In genomic region chr15:80092599-80092998, GRCm38 (mm10) we compare ENCODE assay signal across 8 mouse cellular contexts. TPM values are rescaled to one million over a fixed set of nuclear protein-coding genes. Genes with fewer than 3 reads are reported as not detected.
DNase-seq lines count a peak whose midpoint lies in the region; ATAC-seq lines count a peak whose summit lies in the region.

No protein-coding gene starts in this region.

- peaks cover 30% of the 10 kb centered on the region for H3K4me1 ChIP-seq in liver, embryonic 11.5 days (replicated peaks; ENCODE audit: control insufficient read depth, insufficient read depth, low read length)

- DNase-seq in cerebellum, postnatal 4 days (ENCODE audit: low spot score in 2 of 2), result no peak
- DNase-seq in 3T3-L1 (ENCODE audit: low read depth, low spot score), result peak; percentile 72
- DNase-seq in cerebellum, postnatal 25 days, result peak; percentile 89 to 91
- DNase-seq in liver, embryonic 11.5 days (ENCODE audit: low spot score), result no peak
- DNase-seq in gastrocnemius, postnatal 4 days (ENCODE audit: low spot score in 2 of 2), result no peak
- no peak for DNase-seq in layer of hippocampus, adult 18-20 months (ENCODE audit: low spot score in 2 of 2)
- no peak for DNase-seq in urinary bladder, postnatal 36 days (ENCODE audit: low spot score in 2 of 2)

- H3K36me3 ChIP-seq in liver, embryonic 11.5 days (ENCODE audit: control insufficient read depth, insufficient read depth, low read length), result no peaks in the 10 kb centered on the region

- H3K27ac ChIP-seq in liver, embryonic 11.5 days (ENCODE audit: low read depth, low read length), result no peak overlapping the region

- no peaks in the 10 kb centered on the region for H3K9me3 ChIP-seq in liver, embryonic 11.5 days (ENCODE audit: control insufficient read depth, low read length)

- 35% methylated on average over 8 of the region's 8 CpGs for WGBS in liver, embryonic 11.5 days

- peak overlapping the region; percentile 79; the same call in 1 of the 2 replicates for H3K4me3 ChIP-seq in liver, embryonic 11.5 days (ENCODE audit: low read depth, low read length)

- H3K4me2 ChIP-seq in liver, embryonic 11.5 days, result peak overlapping the region; percentile 98

- H3K9ac ChIP-seq in liver, embryonic 11.5 days (ENCODE audit: low read depth, low read length), result no peak overlapping the region

- peaks cover 18% of the 10 kb centered on the region for H3K27me3 ChIP-seq in liver, embryonic 11.5 days (replicated peaks; ENCODE audit: control insufficient read depth, insufficient read depth, low read length)

- ATAC-seq in cerebellum, adult (ENCODE audit: insufficient number of reproducible peaks, low FRiP score, low TSS enrichment), result peak; percentile 56
- ATAC-seq in liver, embryonic 11.5 days (replicated peaks; ENCODE audit: low FRiP score), result no peak

RNA-seq across cellular contexts. Expression of gene Rpl3, which starts 0.9 kb away (rescaled TPM):
- polyA plus RNA-seq in liver, embryonic 11.5 days (2014; fragmentation: Nextera tagmentation; extraction: Ambion mirVana), result 1,449 and 1,469 TPM in 2 replicates
- total RNA-seq in gastrocnemius, postnatal 4 days (2021), result 100 to 1,000 TPM; 475 to 533 TPM
- 100 to 1,000 TPM; 600 to 628 TPM for total RNA-seq in layer of hippocampus, adult 18-20 months (2021)

RNA-seq across cellular contexts. Expression of gene Syngr1, which starts 1.5 kb away (rescaled TPM):
- 32.2 and 38.6 TPM in 2 replicates for polyA plus RNA-seq in liver, embryonic 11.5 days (2014; fragmentation: Nextera tagmentation; extraction: Ambion mirVana)
- 1 to 10 TPM; 8.7 to 8.8 TPM for total RNA-seq in gastrocnemius, postnatal 4 days (2021)
- 100 to 1,000 TPM; 370 to 379 TPM for total RNA-seq in layer of hippocampus, adult 18-20 months (2021)

RNA-seq across cellular contexts. Expression of gene Tab1, which starts 40.3 kb away (rescaled TPM):
- 25.9 and 28.7 TPM in 2 replicates for polyA plus RNA-seq in liver, embryonic 11.5 days (2014; fragmentation: Nextera tagmentation; extraction: Ambion mirVana)
- total RNA-seq in gastrocnemius, postnatal 4 days (2021), result 10 to 100 TPM; 19.3 to 20.2 TPM
- 10 to 100 TPM; 21.2 to 23.4 TPM for total RNA-seq in layer of hippocampus, adult 18-20 months (2021)

Comparison
In these comparisons a context has a peak if more than half of its experiments do, and no peak if none do; other contexts are left out.
1. DNase-seq: peak in 3T3-L1 (single experiment) and cerebellum, postnatal 25 days (2 of 2); none in cerebellum, postnatal 4 days (0 of 2), liver, embryonic 11.5 days (single experiment), gastrocnemius, postnatal 4 days (0 of 2), layer of hippocampus, adult 18-20 months (0 of 2) and urinary bladder, postnatal 36 days (0 of 2).
2. RNA of gene Syngr1, which starts 1.5 kb away (total RNA-seq): 370 to 379 TPM in layer of hippocampus, adult 18-20 months; 8.7 to 8.8 TPM in gastrocnemius, postnatal 4 days; every median in the first group is over 10 times any median in the second.